Mouse (Mus musculus): ENCODE measurements at regions not wholly inside any gene's neighbourhood (a gene's known extent, or its start where the extent isn't known, plus 50 kb on each side); places are given as distances from the start of the nearest gene placed in this dataset.
A peak's percentile ranks its signal among the peaks of the same experiment; 100 is the strongest.

DNA sequence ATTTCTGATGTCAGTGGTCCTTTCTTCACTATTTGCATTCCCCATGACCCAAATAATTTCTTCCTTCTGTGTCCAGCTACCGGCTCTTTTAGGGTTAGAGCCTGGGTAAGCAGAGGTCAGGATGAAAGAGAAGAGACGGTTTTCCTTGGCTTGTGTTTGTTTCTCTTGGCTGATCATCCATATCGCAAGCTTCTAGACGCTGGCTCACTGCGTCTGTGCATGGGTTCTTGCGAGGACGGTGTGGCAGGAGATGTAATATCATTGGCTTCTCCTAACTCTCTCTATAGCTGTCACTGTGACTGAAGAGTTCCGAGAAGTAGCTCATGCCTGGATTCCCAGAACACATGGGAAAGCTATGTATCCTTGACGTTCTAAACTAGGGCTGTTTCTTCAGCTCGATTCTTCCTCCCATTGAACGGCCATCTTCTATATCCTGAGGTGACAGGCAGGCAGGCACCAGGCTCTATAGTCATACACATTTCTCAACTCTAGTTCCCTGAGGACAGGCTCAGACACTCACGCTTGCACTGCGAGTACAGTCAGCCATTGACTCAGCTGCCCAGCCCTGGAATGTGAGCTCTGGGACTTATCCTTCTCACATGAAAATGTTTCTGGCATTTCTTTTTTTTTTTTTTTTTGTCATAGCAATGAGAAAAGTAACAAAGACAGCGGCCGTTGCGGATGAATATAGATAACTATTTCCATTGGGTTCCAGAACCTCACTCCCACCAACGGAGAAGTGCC is 85.0 kb downstream of the Bach1 start:
- DNase-seq, result no peak

DNA sequence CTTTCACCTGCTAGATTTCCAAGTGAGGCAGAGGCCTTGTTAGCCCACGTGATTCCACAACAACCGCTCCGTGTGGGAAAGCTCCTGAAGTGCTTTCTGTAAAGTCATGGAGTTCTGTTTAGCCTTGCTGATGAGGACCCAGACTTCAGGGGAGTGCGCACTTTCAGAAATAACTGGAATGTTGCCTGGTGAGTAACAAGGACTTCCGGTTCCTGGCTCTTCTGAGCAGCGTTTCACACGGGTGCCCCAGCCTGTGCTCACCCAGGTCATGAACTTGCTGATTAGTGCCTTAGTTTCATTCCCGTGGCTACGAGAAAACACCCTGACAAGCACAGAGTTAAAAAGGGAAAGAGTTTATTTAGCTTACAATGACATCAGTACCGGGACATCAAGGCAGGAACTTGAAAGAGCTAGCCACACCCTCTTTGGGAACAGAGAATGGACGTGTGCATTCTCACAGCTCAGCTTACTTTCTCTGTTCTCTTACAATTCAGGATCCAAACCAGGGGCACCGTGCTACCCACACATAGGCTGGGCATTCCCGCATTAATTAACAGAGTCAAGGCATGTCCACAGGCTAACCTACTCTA is 85.8 kb downstream of the Bach1 start:
- DNase-seq, result no peak

DNA sequence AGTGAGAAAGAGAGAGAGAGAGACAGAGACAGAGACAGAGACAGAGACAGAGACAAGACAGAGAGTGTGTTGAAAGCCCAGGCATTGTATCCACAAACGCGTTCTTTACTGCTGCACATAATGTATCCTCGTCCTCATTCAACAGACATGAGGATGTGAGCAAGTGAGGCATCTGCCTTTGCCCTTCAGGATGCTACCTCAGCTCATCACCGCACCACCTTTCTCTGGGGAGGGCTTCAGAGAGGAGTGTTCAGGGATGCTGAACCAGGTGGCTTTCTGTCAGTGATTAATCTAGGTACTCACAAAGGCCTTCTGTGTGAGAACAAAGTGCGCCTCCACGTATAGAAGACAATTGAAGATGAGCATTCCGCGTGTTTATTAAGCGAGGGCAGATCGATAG is 90.8 kb downstream of the Bach1 start:
- no peak for DNase-seq

DNA sequence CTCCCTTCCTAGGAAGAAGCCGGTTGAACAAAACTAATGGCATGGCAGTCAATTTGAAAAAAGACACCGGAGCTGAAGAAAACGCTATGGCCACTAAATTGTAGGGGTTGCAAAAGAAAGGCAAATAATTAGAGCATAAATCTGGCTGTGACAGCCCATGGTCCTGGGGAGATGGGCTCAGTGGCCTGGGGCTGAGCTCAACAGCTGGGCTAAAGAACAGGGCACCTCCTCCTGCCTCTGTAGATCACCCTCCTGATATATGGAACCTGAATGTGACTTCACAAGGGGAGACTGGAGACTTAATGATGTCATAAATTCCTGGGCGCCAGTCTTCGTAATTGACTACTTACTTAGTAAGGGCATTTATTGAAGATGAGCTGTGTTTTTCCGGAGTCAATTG is 91.2 kb downstream of the Bach1 start:
- DNase-seq, result no peak

DNA sequence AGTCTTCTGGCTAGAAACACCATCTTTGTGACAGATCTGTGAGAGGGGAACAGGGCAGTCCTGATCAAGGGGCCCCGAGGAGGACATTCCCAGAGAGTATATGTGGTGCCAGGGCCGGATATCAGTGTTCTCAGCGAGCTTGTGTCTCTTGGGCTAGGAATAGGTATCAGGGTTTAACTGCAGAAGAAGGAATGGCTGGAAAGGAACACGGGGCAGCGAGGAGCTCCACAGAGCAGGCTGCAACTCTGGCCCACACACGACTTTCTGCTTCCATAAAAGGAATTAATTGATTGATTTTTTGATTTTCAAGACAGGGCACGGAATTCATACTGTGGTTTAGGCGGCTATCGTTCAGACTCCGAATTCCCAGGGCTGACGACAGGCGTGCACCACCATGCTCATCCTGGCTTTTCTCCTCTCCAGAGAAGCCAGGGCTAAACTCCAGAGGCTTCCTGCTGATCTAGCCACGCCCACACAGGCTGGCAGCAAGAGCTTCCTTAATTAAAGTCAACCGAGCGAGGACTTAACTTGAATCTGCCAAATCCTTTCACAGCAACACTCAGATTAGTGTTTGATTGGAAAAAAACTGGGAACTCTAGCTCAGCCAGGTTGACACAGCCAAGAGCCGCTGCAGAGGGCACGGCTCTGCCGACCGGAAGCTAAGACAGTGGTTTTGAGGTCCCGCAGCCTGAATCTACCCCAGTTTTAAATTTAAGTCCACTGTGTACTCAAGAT is 97.9 kb downstream of the Bach1 start:
- DNase-seq, result peak; percentile 22

DNA sequence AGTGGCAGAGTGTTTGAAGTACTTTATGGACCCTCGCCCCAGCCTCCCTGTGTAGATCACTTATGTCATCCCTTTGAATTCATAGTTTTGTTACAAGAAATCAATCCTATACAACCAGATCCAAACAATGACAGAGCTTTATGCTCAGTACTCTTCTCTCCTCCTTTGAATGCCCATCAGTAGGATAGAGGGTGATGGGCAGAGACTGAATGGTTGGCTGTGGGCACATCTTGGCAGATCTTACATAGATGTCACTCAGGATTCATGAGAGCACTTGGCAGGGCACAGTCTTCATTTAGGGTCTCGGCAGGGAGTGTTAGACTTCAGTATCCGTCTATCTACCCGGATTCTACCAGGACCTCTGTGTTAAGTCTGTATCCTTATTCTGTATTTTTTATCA is 103.6 kb downstream of the Bach1 start:
- no peak for DNase-seq

DNA sequence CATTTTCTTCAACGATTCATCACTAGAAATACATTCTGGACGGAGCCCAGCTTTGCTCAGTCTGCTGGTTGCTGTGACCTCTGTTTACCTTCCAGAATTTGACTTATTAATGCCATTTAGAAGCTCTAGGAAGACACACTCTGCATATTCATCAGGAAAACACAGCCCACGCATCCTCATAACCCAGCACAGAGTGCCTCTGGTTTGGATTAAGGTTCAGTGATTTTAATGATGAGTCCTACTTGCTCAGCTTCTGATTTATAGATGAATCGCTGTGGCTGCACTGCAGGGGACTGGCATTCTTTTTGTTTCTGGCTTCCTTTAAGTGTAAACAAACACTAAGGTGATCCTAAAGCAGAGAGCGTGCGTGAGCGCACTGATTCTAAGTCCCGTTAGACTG is 118.8 kb downstream of the Bach1 start:
- DNase-seq, result no peak

DNA sequence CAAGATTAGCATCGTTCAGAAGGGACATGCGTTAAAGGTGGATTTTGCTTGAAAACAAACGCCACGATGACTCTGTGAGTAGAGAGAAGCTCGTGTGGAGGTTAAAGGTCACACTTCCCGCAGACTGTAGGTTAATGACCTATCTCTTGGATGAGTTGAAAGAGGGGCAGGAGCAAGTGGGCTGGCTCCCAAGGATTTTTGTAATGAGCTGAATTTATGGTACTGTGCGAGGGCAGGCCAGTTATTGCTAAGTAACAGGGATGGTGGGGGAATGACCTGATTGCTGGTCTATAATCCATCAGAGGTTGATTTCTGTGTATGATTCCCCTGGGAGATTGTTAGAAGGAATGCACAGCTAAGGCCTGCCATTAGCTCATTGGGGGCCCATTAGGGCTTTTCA is 135.6 kb downstream of the Bach1 start:
- DNase-seq, result no peak

DNA sequence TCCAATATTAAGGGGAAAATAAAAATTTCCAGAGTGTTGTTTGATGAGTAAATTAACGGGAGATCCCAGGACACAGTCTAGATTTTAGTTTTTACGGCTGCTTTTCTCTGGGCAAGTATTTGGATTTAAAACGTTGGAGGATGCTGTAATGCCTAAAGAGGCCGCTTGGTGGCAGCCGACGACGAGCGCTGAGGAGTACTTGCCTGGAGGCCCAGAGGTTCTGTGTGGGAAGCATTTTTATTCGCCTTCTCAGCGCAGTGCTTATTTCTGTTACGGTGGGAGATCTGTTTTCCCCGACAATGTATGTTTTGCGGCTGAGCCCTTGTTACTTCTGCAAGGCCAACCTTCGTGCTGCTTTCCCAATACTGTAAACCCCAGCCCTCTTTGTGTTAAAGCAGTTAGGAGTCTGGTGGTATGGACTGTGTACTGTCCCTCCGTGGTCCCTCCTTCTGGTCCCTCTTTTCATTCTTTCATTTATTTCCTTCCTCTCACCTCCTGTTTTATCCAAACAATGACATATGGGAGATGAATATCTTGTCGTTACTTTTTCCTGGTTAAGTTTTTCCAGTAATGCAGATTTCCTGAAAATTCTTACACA is 142.3 kb downstream of the Bach1 start:
- peak; percentile 52 for DNase-seq
